Mouse (Mus musculus) kidney, postnatal 25 days (tissue): Measurements from ENCODE around the gene Kdm1a.

Experiments
- DNase-seq, 2 experiments: peaks; one replicate each; pipeline ENCODE4 v3.0.0; 2021; ENCODE audit warnings: mixed read lengths in 2 of 2

Gene Kdm1a

GRCm38 (mm10) chr4:136521898-136522297 is 80.6 kb downstream of the Kdm1a start:
- no peak for DNase-seq

- DNase-seq = no peak
These were observed 82.7 kb downstream of the Kdm1a start for GRCm38 (mm10) chr4:136519866-136520265.

- DNase-seq = no peak
These were observed 83.9 kb downstream of the Kdm1a start for GRCm38 (mm10) chr4:136518576-136518975.

GRCm38 (mm10) chr4:136518141-136518540 is 84.4 kb downstream of the Kdm1a start:
- DNase-seq = no peak

GRCm38 (mm10) chr4:136512905-136513304 is 89.6 kb downstream of the Kdm1a start:
- peak; percentile 17 to 66 for DNase-seq

GRCm38 (mm10) chr4:136511708-136512107 is 90.8 kb downstream of the Kdm1a start:
- no peak for DNase-seq

GRCm38 (mm10) chr4:136509857-136510256 is 92.7 kb downstream of the Kdm1a start:
- DNase-seq = peak in 1 of 2 experiments; percentile 67

- no peak for DNase-seq
These were observed 96.9 kb downstream of the Kdm1a start for GRCm38 (mm10) chr4:136505426-136506215.
